Mouse (Mus musculus): Measurements from ENCODE around the gene Strn. TPM values are rescaled to one million over a fixed set of nuclear protein-coding genes. Genes with fewer than 3 reads are reported as not detected.

The Strn gene
- polyA plus RNA-seq, 1 experiment: 6.0 TPM

DNA sequence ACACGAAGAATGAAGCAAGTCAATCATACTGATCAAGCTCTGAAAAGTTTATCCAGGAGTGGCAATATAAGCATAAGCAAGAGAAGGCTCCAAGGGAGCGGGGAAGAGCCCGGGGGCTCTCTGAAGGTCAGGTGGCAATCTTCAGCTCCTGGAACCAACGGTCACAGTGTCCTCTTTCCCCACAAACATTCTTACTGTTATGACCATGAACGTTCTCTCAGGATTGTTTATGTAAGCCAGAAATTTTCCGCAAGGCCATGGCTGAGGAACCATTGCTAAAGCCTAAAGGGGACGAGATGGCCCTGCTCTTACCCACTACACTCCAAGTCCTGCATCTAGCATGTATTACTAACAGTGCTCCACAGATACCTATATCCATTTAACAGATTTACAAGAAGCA lies 15.3 kb downstream of the Strn start:
- Histone ChIP-seq H3K27ac (ENCODE audit: insufficient read depth, low read length) (no peak overlapping the region), H3K27me3 (ENCODE audit: control insufficient read depth, insufficient read depth, low read length) (no peaks in the 10 kb centered on the region), H3K4me3 (ENCODE audit: extremely low read depth, insufficient read depth, insufficient read length) (no peak overlapping the region), H3K36me3 (ENCODE audit: control insufficient read depth, insufficient read depth, low read length) (peaks cover 6% of the 10 kb centered on the region; the same call in 1 of the 2 replicates), H3K4me1 (ENCODE audit: control insufficient read depth, insufficient read depth, insufficient read length) (no peaks in the 10 kb centered on the region; the same call in 1 of the 2 replicates)
- 91% methylated on average over 7 of the region's 7 CpGs for WGBS
- no peak for DNase-seq (ENCODE audit: low read depth in 1 of 2, low spot score in 2 of 2)
- TF ChIP-seq CTCF (IDR thresholded peaks at IDR 0.05; ENCODE audit: extremely low read depth, insufficient read depth, insufficient read length, insufficient replicate concordance) (no peak), POLR2A (IDR thresholded peaks at IDR 0.05; ENCODE audit: low read depth, low read length) (no peak)

DNA sequence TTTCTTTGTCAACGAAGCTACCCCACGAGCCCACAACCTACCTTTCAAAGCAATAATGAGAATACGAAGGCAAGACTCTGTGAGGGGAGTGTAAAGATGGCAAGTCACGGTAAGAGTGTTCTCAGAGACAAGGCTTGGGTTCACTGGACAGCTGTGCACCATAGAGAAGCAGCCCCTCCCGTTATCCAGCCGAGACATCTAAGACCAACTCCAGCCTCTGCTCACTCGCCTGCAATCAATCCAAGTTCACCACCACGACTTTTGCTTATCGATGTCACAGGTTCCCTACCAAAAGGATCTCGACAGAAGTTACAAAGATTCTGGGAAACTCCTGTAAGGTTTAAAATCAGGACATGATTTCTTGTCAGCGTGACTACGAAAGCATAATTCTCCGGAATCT lies 17.9 kb downstream of the Strn start:
- H3K4me3 ChIP-seq (ENCODE audit: extremely low read depth, insufficient read depth, insufficient read length): no peak overlapping the region
- WGBS: 94% methylated on average over 13 of the region's 13 CpGs
- H3K4me1 ChIP-seq (ENCODE audit: control insufficient read depth, insufficient read depth, insufficient read length): no peaks in the 10 kb centered on the region
- H3K27me3 ChIP-seq (ENCODE audit: control insufficient read depth, insufficient read depth, low read length): no peaks in the 10 kb centered on the region
- DNase-seq (ENCODE audit: low read depth in 1 of 2, low spot score in 2 of 2): no peak
- H3K27ac ChIP-seq (ENCODE audit: insufficient read depth, low read length): no peak overlapping the region
- H3K36me3 ChIP-seq (ENCODE audit: control insufficient read depth, insufficient read depth, low read length): peaks cover 6% of the 10 kb centered on the region; the same call in 1 of the 2 replicates
- no peak for TF ChIP-seq CTCF (IDR thresholded peaks at IDR 0.05; ENCODE audit: extremely low read depth, insufficient read depth, insufficient read length, insufficient replicate concordance)

DNA sequence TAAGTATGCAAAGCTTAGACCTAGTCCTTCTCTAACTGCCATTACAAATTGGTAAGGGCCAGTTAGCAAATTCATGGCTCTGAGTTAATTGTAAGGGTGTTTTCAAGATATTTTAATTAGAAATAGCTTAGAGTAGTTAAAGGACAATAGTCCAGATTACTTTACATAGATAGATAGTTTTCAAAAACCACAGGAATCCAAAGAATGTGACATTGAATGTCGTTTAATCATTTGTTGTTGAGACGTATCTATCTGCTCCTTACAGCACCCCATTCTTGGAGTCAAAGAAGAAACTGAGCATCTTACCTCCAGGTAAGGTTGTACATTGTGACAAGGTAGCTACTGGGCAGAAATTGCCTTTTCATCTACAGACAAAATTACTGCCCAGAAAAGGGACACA lies 26.7 kb downstream of the Strn start:
- H3K27ac ChIP-seq (ENCODE audit: insufficient read depth, low read length): no peak overlapping the region
- no peak for DNase-seq (ENCODE audit: low read depth in 1 of 2, low spot score in 2 of 2)
- no peaks in the 10 kb centered on the region for H3K4me1 ChIP-seq (ENCODE audit: control insufficient read depth, insufficient read depth, insufficient read length)
- H3K27me3 ChIP-seq (ENCODE audit: control insufficient read depth, insufficient read depth, low read length): no peaks in the 10 kb centered on the region
- H3K36me3 ChIP-seq (ENCODE audit: control insufficient read depth, insufficient read depth, low read length): peaks cover under 1% of the 10 kb centered on the region; the same call in 1 of the 2 replicates
- H3K4me3 ChIP-seq (ENCODE audit: extremely low read depth, insufficient read depth, insufficient read length): no peak overlapping the region
- WGBS: 84% methylated on average over 2 of the region's 2 CpGs
- TF ChIP-seq POLR2A (IDR thresholded peaks at IDR 0.05; ENCODE audit: low read depth, low read length): no peak
- TF ChIP-seq CTCF (IDR thresholded peaks at IDR 0.05; ENCODE audit: extremely low read depth, insufficient read depth, insufficient read length, insufficient replicate concordance): no peak

DNA sequence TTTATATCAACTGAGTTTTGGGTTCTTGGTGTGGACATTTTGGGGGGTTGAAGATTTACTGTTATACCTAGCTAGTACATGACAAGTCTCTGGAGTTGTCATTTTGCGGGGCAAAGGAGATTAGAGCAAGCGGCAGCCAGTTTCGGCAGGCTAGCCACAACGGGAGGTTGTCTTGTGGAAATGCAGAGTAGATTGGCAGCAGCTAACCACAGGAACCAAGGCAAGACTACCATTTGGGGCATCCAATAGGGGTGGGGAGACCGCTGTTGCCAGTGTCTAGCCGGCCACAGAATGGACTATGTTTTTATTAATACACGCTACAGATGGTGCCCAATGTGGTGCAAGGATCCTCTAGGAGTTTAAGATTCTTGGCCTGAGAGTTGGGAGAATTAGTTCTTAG lies 28.6 kb downstream of the Strn start:
- Histone ChIP-seq H3K36me3 (ENCODE audit: control insufficient read depth, insufficient read depth, low read length) (peaks cover 1% of the 10 kb centered on the region; the same call in 1 of the 2 replicates), H3K27me3 (ENCODE audit: control insufficient read depth, insufficient read depth, low read length) (no peaks in the 10 kb centered on the region), H3K27ac (ENCODE audit: insufficient read depth, low read length) (no peak overlapping the region), H3K4me1 (ENCODE audit: control insufficient read depth, insufficient read depth, insufficient read length) (no peaks in the 10 kb centered on the region), H3K4me3 (ENCODE audit: extremely low read depth, insufficient read depth, insufficient read length) (no peak overlapping the region)
- WGBS: 68% methylated on average over 7 of the region's 7 CpGs
- DNase-seq (ENCODE audit: low read depth in 1 of 2, low spot score in 2 of 2): no peak
- TF ChIP-seq POLR2A (IDR thresholded peaks at IDR 0.05; ENCODE audit: low read depth, low read length) (no peak), CTCF (IDR thresholded peaks at IDR 0.05; ENCODE audit: extremely low read depth, insufficient read depth, insufficient read length, insufficient replicate concordance) (no peak)

DNA sequence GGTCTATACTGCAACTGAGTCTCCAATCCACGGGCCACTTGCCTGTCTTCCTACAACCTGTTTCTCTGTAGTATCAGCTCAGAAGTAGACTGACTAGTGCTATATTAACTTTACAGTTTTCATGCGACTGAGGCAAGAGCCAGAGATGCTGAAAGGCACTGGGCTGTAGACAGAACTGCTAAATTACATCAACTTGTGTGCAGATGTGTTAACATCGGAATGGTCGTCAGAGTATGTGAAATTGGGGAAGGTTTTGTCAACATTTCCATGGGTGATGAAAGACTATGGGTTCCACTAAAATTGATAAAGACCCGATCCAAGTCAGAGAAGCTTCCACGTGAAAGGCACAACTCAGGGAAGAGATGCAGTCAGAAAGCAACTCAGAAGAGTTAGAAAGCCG lies 34.0 kb downstream of the Strn start:
- no peaks in the 10 kb centered on the region for H3K4me1 ChIP-seq (ENCODE audit: control insufficient read depth, insufficient read depth, insufficient read length)
- 95% methylated on average over 7 of the region's 7 CpGs for WGBS
- H3K4me3 ChIP-seq (ENCODE audit: extremely low read depth, insufficient read depth, insufficient read length): no peak overlapping the region
- no peak overlapping the region for H3K27ac ChIP-seq (ENCODE audit: insufficient read depth, low read length)
- peaks cover 4% of the 10 kb centered on the region for H3K36me3 ChIP-seq (ENCODE audit: control insufficient read depth, insufficient read depth, low read length)
- no peak for TF ChIP-seq CTCF (IDR thresholded peaks at IDR 0.05; ENCODE audit: extremely low read depth, insufficient read depth, insufficient read length, insufficient replicate concordance)
- TF ChIP-seq POLR2A (IDR thresholded peaks at IDR 0.05; ENCODE audit: low read depth, low read length): no peak
- no peak for DNase-seq (ENCODE audit: low read depth in 1 of 2, low spot score in 2 of 2)
- no peaks in the 10 kb centered on the region for H3K27me3 ChIP-seq (ENCODE audit: control insufficient read depth, insufficient read depth, low read length)

DNA sequence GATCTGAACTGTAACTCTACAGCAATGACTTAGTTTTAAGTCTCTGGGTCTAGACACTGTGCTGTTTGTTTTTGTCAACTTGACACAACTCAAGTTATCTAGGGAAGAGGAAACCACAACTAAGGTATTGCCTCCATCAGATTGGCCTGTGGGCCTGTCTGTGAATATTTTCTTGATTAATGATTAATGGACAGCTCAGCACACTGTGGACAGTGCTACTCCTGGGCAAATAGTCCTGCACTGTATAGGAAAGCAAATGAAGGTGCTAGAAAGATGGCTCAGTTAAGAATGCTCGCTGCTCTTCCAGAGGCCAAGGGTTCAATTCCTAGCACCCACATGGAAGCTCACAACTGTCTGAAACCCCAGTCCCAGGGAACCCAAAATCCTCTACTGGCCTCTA lies 38.0 kb downstream of the Strn start:
- no peak overlapping the region for H3K27ac ChIP-seq (ENCODE audit: insufficient read depth, low read length)
- 93% methylated on average over 1 of the region's 1 CpGs for WGBS
- H3K36me3 ChIP-seq (ENCODE audit: control insufficient read depth, insufficient read depth, low read length): peaks cover 3% of the 10 kb centered on the region
- no peak overlapping the region for H3K4me3 ChIP-seq (ENCODE audit: extremely low read depth, insufficient read depth, insufficient read length)
- H3K27me3 ChIP-seq (ENCODE audit: control insufficient read depth, insufficient read depth, low read length): no peaks in the 10 kb centered on the region
- TF ChIP-seq POLR2A (IDR thresholded peaks at IDR 0.05; ENCODE audit: low read depth, low read length) (no peak), CTCF (IDR thresholded peaks at IDR 0.05; ENCODE audit: extremely low read depth, insufficient read depth, insufficient read length, insufficient replicate concordance) (no peak)
- no peaks in the 10 kb centered on the region for H3K4me1 ChIP-seq (ENCODE audit: control insufficient read depth, insufficient read depth, insufficient read length)
- no peak for DNase-seq (ENCODE audit: low read depth in 1 of 2, low spot score in 2 of 2)

DNA sequence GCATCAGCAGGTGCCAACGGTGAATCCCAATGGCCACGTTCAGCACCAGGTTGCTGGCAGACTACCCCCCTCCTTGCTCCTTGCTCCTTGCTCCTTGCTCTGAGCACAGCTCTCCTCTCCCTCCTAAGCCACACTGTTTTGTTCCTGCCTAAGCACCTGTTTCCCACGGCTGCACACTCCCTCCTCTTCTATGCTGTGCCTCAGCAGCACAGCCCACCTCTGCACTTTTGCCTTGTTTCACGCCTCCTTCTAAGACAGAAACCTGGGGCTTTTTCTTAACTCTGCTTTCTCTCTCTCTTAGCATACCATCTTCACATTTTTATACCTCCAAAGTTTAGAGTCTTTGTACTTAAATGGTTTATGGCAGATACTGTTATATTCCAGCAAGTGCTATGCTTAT lies 39.5 kb downstream of the Strn start:
- Histone ChIP-seq H3K4me3 (ENCODE audit: extremely low read depth, insufficient read depth, insufficient read length) (no peak overlapping the region), H3K27ac (ENCODE audit: insufficient read depth, low read length) (no peak overlapping the region), H3K27me3 (ENCODE audit: control insufficient read depth, insufficient read depth, low read length) (no peaks in the 10 kb centered on the region), H3K4me1 (ENCODE audit: control insufficient read depth, insufficient read depth, insufficient read length) (no peaks in the 10 kb centered on the region), H3K36me3 (ENCODE audit: control insufficient read depth, insufficient read depth, low read length) (peaks cover 3% of the 10 kb centered on the region)
- TF ChIP-seq CTCF (IDR thresholded peaks at IDR 0.05; ENCODE audit: extremely low read depth, insufficient read depth, insufficient read length, insufficient replicate concordance): no peak
- no peak for TF ChIP-seq POLR2A (IDR thresholded peaks at IDR 0.05; ENCODE audit: low read depth, low read length)
- no peak for DNase-seq (ENCODE audit: low read depth in 1 of 2, low spot score in 2 of 2)
- 87% methylated on average over 4 of the region's 4 CpGs for WGBS
